Mouse (Mus musculus) embryonic fibroblast, embryonic 13.5 days (primary cell): Measurements from ENCODE around the gene Tmem182. TPM values are rescaled to one million over a fixed set of nuclear protein-coding genes. Genes with fewer than 3 reads are reported as not detected.

Experiments
- H3K27ac ChIP-seq: 2 replicates; pipeline ENCODE4 v1.5.1; 2012; ENCODE audit warnings: low read length, control low read depth, inconsistent platforms; ENCODE audit not compliant: insufficient read depth
- H3K4me1 ChIP-seq: 2 replicates; pipeline ENCODE4 v1.6.1; 2011; ENCODE audit warnings: low read length; ENCODE audit not compliant: control insufficient read depth, insufficient read depth
- H3K4me3 ChIP-seq: 2 replicates; pipeline ENCODE4 v1.5.1; 2011; ENCODE audit warnings: mild to moderate bottlenecking, control low read depth, low read length; ENCODE audit not compliant: insufficient read depth
- CTCF ChIP-seq: IDR thresholded peaks from 2 replicates; pipeline ENCODE4 v1.5.1; 2011; ENCODE audit warnings: mild to moderate bottlenecking, control low read depth, low read length, moderate library complexity, borderline replicate concordance; ENCODE audit not compliant: insufficient read depth
- POLR2A ChIP-seq: IDR thresholded peaks from 2 replicates; pipeline ENCODE4 v1.6.1; 2011; ENCODE audit warnings: low read depth, mild to moderate bottlenecking, control low read depth, low read length, moderate library complexity
- polyA plus RNA-seq: library from polyadenylated mRNA; stranded (reverse); fragments of >200 nt; gene quantifications from 2 replicates; pipeline ENCODE4 v1.2.4, GENCODE M21; 2011; ENCODE audit warnings: low read depth; ENCODE audit not compliant: missing spikeins, insufficient read length

The Tmem182 gene
- not detected in 2 replicates for polyA plus RNA-seq

- TF ChIP-seq CTCF: no peak
- TF ChIP-seq POLR2A: no peak
- no peak within 1 kb of the TSS for H3K27ac ChIP-seq
- H3K4me3 ChIP-seq: no peak within 1 kb of the TSS
- peaks cover 6% of the 10 kb centered on the region for H3K4me1 ChIP-seq
Measured at GRCm38 (mm10) chr1:40805351-40805750, at the start of gene Tmem182. Tmem182 (plus strand) TSS chr1:40805601.

GRCm38 (mm10) chr1:40759751-40760445 lies 45.5 kb upstream of the Tmem182 start:
- TF ChIP-seq CTCF (no peak), POLR2A (no peak)
- Histone ChIP-seq H3K4me1 (no peaks in the 10 kb centered on the region), H3K27ac (no peak overlapping the region), H3K4me3 (no peak overlapping the region)

GRCm38 (mm10) chr1:40764042-40764441 lies 41.4 kb upstream of the Tmem182 start:
- Histone ChIP-seq H3K4me1 (no peaks in the 10 kb centered on the region), H3K4me3 (no peak overlapping the region), H3K27ac (no peak overlapping the region)
- TF ChIP-seq POLR2A (no peak), CTCF (no peak)

GRCm38 (mm10) chr1:40764701-40765275 lies 40.6 kb upstream of the Tmem182 start:
- no peak for TF ChIP-seq POLR2A
- TF ChIP-seq CTCF: no peak
- Histone ChIP-seq H3K4me3 (no peak overlapping the region), H3K4me1 (no peaks in the 10 kb centered on the region), H3K27ac (no peak overlapping the region)

GRCm38 (mm10) chr1:40765521-40765920 lies 39.9 kb upstream of the Tmem182 start:
- Histone ChIP-seq H3K27ac (no peak overlapping the region), H3K4me1 (no peaks in the 10 kb centered on the region), H3K4me3 (no peak overlapping the region)
- TF ChIP-seq POLR2A (no peak), CTCF (no peak)

GRCm38 (mm10) chr1:40767588-40767987 lies 37.8 kb upstream of the Tmem182 start:
- no peak overlapping the region for H3K27ac ChIP-seq
- no peak overlapping the region for H3K4me3 ChIP-seq
- H3K4me1 ChIP-seq: no peaks in the 10 kb centered on the region
- no peak for TF ChIP-seq POLR2A
- TF ChIP-seq CTCF: no peak

- TF ChIP-seq POLR2A (no peak), CTCF (no peak)
- no peak overlapping the region for H3K4me3 ChIP-seq
- no peak overlapping the region for H3K27ac ChIP-seq
- H3K4me1 ChIP-seq: peaks cover 8% of the 10 kb centered on the region
Measured at GRCm38 (mm10) chr1:40768606-40769005, 36.8 kb upstream of the Tmem182 start.

- Histone ChIP-seq H3K4me3 (no peak overlapping the region), H3K27ac (no peak overlapping the region), H3K4me1 (peaks cover 8% of the 10 kb centered on the region)
- no peak for TF ChIP-seq CTCF
- TF ChIP-seq POLR2A: no peak
Measured at GRCm38 (mm10) chr1:40769331-40769894, 36.0 kb upstream of the Tmem182 start.

GRCm38 (mm10) chr1:40771196-40771970 lies 34.0 kb upstream of the Tmem182 start:
- TF ChIP-seq CTCF: no peak
- no peak for TF ChIP-seq POLR2A
- Histone ChIP-seq H3K4me1 (peaks cover 8% of the 10 kb centered on the region), H3K27ac (no peak overlapping the region), H3K4me3 (no peak overlapping the region)
